Mouse (Mus musculus) MEL (cell line): ENCODE measurements at regions not wholly inside any gene's neighbourhood (a gene's known extent, or its start where the extent isn't known, plus 50 kb on each side); places are given as distances from the start of the nearest gene placed in this dataset.

Experiments
- CTCF ChIP-seq, 3 experiments: IDR thresholded peaks in 2 of 3; conservative IDR thresholded peaks in 1 of 3; 2 replicates each; pipeline ENCODE4 v1.5.1; 2011 to 2012; ENCODE audit warnings: low read length in 3 of 3, low read depth in 2 of 3, mild to moderate bottlenecking in 2 of 3, improper control_type of control experiment in 1 of 3, inconsistent platforms in 1 of 3, mixed read lengths in 1 of 3, moderate library complexity in 1 of 3; ENCODE audit not compliant: control insufficient read depth in 1 of 3, insufficient read depth in 1 of 3, poor library complexity in 1 of 3, severe bottlenecking in 1 of 3
- MAFK ChIP-seq: IDR thresholded peaks from 2 replicates; pipeline ENCODE4 v1.6.1; 2011; ENCODE audit warnings: low read depth, mild to moderate bottlenecking, low read length, improper control_type of control experiment, borderline replicate concordance
- MYB ChIP-seq: IDR thresholded peaks from 2 replicates; pipeline ENCODE4 v1.6.1; 2011; ENCODE audit warnings: mild to moderate bottlenecking, low read depth, low read length, improper control_type of control experiment
- POLR2AphosphoS5 ChIP-seq: IDR thresholded peaks from 2 replicates; pipeline ENCODE4 v1.6.1; 2012; ENCODE audit warnings: low read depth, borderline replicate concordance, mild to moderate bottlenecking, inconsistent platforms, low read length, moderate library complexity, mixed read lengths
- TAL1 ChIP-seq: IDR thresholded peaks from 2 replicates; pipeline ENCODE4 v1.6.1; 2012; ENCODE audit warnings: mild to moderate bottlenecking, inconsistent platforms, low read length, moderate library complexity, mixed read lengths
- TBP ChIP-seq: IDR thresholded peaks from 2 replicates; pipeline ENCODE4 v1.8.0; 2011; ENCODE audit warnings: low read depth, low read length, improper control_type of control experiment
- TCF12 ChIP-seq: IDR thresholded peaks from 2 replicates; pipeline ENCODE4 v1.6.1; 2014; ENCODE audit warnings: low read depth, mild to moderate bottlenecking, inconsistent platforms, low read length, improper control_type of control experiment, moderate library complexity
- USF2 ChIP-seq, 2 experiments: IDR thresholded peaks; 2 replicates each; pipeline ENCODE4 v1.6.1; 2011 to 2012; ENCODE audit warnings: improper control_type of control experiment in 2 of 2, low read length in 2 of 2, borderline replicate concordance in 1 of 2, inconsistent platforms in 1 of 2, low read depth in 1 of 2, mild to moderate bottlenecking in 1 of 2; ENCODE audit not compliant: insufficient read depth in 1 of 2
- ZNF384 ChIP-seq: IDR thresholded peaks from 2 replicates; pipeline ENCODE4 v1.6.1; 2012; ENCODE audit warnings: low read depth, mild to moderate bottlenecking, inconsistent platforms, low read length, improper control_type of control experiment

DNA sequence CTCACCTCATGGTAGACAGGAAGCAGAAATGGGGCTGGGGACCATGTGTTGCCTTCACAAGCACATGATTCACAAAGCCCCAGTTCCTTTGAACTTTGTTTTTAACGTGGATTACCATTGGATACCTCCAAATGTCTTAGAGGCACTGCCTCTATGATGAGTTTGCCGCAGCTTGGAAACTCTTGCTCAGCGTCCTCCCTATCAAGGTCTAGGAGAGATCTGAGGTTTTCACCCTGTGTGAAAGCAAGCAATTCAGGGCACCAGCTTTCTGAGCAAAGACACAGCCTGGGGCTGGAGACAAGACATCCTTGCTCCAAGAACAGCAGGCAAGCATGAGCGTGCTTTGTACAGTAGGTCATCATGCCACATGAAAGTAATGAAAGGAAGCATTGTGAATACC lies 93.6 kb upstream of the Ifngr1 start:
- TF ChIP-seq CTCF (IDR thresholded peaks at IDR 0.05 in 2 of 3, conservative IDR thresholded peaks at IDR 0.05 in 1 of 3; ENCODE audit: control insufficient read depth in 1 of 3, insufficient read depth in 1 of 3, low read depth in 2 of 3, low read length in 3 of 3, poor library complexity in 1 of 3, severe bottlenecking in 1 of 3) (no peak), ZNF384 (no peak), TCF12 (no peak), TAL1 (no peak), USF2 (IDR thresholded peaks at IDR 0.05; ENCODE audit: borderline replicate concordance in 1 of 2, insufficient read depth in 1 of 2, low read depth in 1 of 2, low read length in 2 of 2) (no peak), MYB (no peak), MAFK (no peak), POLR2AphosphoS5 (no peak), TBP (no peak)
